Mouse (Mus musculus) megakaryocyte, embryonic 14.5 days (primary cell): ENCODE measurements around the gene Trp73. TPM values are rescaled to one million over a fixed set of nuclear protein-coding genes. Genes with fewer than 3 reads are reported as not detected.
A peak's percentile ranks its signal among the peaks of the same experiment; 100 is the strongest.

Experiments used
- H3K27me3 ChIP-seq: replicated peaks from 2 replicates; pipeline ENCODE3; 2012; ENCODE audit warnings: inconsistent platforms
- H3K36me3 ChIP-seq: replicated peaks from 2 replicates; pipeline ENCODE3; 2012; ENCODE audit warnings: low read length, inconsistent platforms, mixed read lengths
- H3K4me1 ChIP-seq: 2 replicates; pipeline ENCODE4 v1.6.1; 2012; ENCODE audit warnings: inconsistent platforms
- H3K4me3 ChIP-seq: replicated peaks from 2 replicates; pipeline ENCODE3; 2012; ENCODE audit warnings: moderate library complexity, mild to moderate bottlenecking, inconsistent platforms
- H3K9me3 ChIP-seq: 2 replicates; pipeline ENCODE4 v1.6.1; 2012; ENCODE audit warnings: inconsistent platforms
- FLI1 ChIP-seq: IDR thresholded peaks from 2 replicates; pipeline ENCODE4 v1.6.1; 2012; ENCODE audit warnings: low read length, inconsistent platforms, mixed read lengths
- GATA1 ChIP-seq: IDR thresholded peaks from 3 replicates; pipeline ENCODE4 v1.6.1; 2012; ENCODE audit warnings: mixed read lengths, low read length, inconsistent platforms, borderline replicate concordance
- polyA plus RNA-seq: library from polyadenylated mRNA; stranded (reverse); fragments of >175 nt; gene quantifications from 2 replicates; pipeline ENCODE4 v1.2.3, GENCODE M21; 2012; ENCODE audit warnings: low replicate concordance; ENCODE audit not compliant: insufficient read depth

Gene Trp73
- polyA plus RNA-seq, 1 experiment = not detected

DNA sequence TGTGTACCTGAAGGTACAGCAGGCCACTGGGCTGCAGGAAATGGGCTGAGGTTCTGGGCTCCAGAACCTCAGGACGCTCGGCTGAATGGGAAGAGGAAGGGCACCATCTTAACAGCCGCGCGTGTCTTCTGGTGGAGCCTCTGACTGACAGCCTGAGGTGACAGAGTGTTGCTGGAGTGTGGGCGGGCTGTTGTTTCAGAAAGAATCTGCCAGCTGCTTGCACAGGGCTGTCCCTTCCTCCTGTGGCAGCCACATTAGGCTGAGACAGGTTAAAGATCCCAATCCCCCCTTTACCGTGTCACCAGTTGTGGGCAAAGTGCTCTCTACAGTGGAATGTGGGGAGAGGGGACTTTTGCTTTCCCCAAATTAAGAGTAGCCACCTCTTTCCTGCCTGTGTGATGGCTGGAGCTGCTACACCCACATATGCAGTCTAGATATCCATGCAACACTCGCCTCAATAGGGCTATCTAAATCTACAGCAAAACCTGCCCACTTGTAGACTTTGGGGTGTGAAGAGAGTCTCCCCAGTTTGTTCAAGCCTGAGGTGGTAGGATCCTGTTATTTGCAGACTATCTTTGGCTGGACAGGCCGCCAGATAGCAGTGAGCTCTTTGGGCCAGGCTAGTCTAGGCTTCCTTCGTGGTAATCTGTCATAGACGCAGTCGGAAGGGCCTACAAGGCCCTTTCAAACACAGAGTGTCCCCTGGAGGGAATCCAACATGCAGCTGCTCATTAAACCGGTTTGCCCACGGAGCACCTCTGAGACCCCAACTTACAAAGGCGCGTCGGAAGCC, 115.1 kb downstream of the Trp73 start:
- peaks cover 75% of the 10 kb centered on the region for H3K4me1 ChIP-seq
- H3K36me3 ChIP-seq = peaks cover 47% of the 10 kb centered on the region
- H3K27me3 ChIP-seq = peaks cover 9% of the 10 kb centered on the region
- H3K9me3 ChIP-seq = no peaks in the 10 kb centered on the region
- H3K4me3 ChIP-seq = peak overlapping the region; percentile 97
- no peak for TF ChIP-seq GATA1
- TF ChIP-seq FLI1 = no peak

DNA sequence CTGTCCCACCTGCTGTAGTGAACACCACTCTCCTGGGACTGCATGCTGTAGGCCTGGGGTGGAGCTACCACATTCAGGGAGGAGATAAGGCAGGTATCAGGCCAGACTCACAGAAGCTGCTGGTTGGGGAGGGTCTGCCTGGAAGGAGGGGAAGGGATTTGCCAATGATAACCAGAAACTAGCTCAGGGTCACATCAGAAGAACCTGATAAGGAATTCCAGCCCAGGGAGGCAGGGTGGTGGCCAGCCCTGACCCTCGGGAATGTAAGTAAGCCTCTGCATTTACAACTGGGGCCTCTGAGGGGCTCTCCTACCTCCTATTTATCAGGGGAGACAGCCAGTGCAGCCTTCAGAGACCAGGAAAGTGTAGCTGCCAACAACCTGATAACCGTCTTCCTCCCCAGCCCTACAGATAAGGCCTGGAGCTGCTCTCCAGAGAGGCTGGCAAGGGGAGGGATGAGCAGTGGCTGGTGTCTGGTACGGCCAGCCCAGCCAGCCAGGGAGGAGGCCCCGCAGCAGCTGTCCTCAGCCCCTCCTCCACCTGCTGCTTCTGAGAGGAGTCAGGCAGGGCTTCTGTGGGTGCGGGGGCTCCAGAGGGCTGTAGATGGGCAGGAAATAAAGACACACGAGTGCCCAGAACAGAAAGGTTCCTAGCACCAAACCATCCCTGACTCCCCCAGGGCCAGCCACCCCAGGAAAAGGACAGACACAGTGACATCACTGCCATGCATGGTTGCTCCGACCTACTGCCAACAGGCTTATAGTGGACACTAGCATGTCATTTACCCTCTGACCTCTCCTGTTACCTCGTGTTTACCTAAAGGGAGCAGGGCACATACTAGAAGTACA, 116.0 kb downstream of the Trp73 start:
- Histone ChIP-seq H3K36me3 (peaks cover 57% of the 10 kb centered on the region), H3K27me3 (peaks cover 9% of the 10 kb centered on the region), H3K9me3 (no peaks in the 10 kb centered on the region), H3K4me3 (peak overlapping the region; percentile 97), H3K4me1 (peaks cover 85% of the 10 kb centered on the region)
- TF ChIP-seq GATA1 (no peak), FLI1 (no peak)

DNA sequence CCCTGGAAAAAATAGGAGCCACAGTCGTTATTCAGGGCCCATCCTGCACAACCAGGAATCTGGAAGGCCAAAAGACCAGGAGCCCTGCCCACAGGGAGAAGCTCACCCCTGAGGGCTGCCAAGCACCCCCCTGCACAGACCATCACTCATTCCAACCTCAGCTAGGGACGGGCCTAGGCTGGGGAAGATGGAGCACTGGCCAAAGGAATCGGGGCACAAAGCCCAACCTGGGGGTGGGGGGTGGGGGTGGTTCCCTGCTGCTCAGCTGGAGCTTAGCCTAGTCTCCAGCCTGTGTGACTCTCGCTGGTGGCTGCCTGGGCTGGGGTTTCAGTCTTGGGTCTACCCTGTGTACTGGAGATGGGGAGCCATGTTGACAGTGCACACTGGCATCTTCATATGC, 117.2 kb downstream of the Trp73 start:
- TF ChIP-seq FLI1 (no peak), GATA1 (no peak)
- H3K27me3 ChIP-seq = peaks cover 8% of the 10 kb centered on the region
- peaks cover 68% of the 10 kb centered on the region for H3K36me3 ChIP-seq
- H3K4me1 ChIP-seq = peaks cover 93% of the 10 kb centered on the region
- H3K4me3 ChIP-seq = no peak overlapping the region
- H3K9me3 ChIP-seq = no peaks in the 10 kb centered on the region

DNA sequence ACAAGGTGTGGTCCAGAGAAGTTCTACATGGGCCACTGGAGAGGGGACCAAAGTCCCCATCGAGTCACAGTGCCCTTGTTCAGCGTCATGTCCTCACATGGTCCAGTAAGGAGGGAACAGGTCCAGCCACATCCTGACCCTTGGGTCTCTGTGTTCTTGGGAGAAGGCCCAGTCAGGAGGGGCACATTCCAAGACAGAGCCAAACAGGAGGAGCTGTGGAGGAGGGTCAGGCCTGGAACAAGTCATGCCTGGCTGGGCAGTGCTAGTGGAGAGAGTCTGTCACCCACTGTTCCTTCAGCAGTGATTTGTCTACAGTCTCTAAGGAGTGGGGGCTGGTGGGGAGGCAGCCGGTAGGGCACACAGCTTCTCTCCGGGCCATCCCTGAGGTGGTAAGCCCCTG, 117.6 kb downstream of the Trp73 start:
- Histone ChIP-seq H3K36me3 (peaks cover 72% of the 10 kb centered on the region), H3K9me3 (no peaks in the 10 kb centered on the region), H3K4me1 (peaks cover 92% of the 10 kb centered on the region), H3K4me3 (no peak overlapping the region), H3K27me3 (peaks cover 4% of the 10 kb centered on the region)
- no peak for TF ChIP-seq FLI1
- TF ChIP-seq GATA1 = no peak

DNA sequence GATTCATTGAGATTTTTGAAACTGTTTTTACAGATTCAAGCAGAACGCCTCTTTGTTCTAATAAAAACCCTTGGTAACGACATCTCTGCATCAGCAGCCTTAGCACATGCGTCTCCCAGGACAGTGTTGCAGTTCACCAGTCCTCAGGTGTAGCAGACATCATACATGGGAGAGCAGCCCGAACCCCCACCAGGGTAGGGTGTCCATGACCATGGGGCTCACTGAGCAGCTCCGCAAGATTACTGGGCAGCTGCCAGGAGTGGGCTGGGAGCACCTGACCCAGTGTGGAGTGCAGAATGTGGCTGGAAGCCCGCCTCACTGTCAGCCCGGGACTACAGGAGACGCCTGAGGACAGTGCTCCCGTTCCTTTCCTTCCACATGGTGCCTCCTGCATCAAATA, 118.6 kb downstream of the Trp73 start:
- H3K4me3 ChIP-seq = no peak overlapping the region
- H3K27me3 ChIP-seq = no peaks in the 10 kb centered on the region
- H3K4me1 ChIP-seq = peaks cover 91% of the 10 kb centered on the region
- no peaks in the 10 kb centered on the region for H3K9me3 ChIP-seq
- peaks cover 82% of the 10 kb centered on the region for H3K36me3 ChIP-seq
- no peak for TF ChIP-seq FLI1
- TF ChIP-seq GATA1 = no peak

DNA sequence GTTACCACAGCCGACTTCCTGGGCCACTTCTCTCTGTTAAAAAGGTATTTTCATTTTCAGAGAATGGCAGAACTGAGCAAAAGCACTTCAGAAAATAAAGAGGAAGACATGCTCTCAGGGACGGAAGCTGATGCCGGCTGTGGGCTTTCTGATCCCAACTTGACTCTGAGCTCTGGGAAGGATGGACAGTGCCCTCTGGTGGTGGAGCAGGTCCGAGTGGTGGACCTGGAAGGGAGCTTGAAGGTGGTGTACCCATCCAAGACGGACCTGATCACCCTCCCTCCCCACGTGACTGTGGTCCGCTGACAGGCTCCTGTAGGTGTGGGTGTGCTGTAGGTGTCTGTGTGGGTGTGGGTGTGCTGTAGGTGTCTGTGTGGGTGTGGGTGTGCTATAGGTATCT, 120.4 kb downstream of the Trp73 start:
- no peaks in the 10 kb centered on the region for H3K27me3 ChIP-seq
- no peak overlapping the region for H3K4me3 ChIP-seq
- H3K36me3 ChIP-seq = peaks cover 100% of the 10 kb centered on the region
- H3K4me1 ChIP-seq = peaks cover 89% of the 10 kb centered on the region
- H3K9me3 ChIP-seq = no peaks in the 10 kb centered on the region
- TF ChIP-seq GATA1 (no peak), FLI1 (no peak)

DNA sequence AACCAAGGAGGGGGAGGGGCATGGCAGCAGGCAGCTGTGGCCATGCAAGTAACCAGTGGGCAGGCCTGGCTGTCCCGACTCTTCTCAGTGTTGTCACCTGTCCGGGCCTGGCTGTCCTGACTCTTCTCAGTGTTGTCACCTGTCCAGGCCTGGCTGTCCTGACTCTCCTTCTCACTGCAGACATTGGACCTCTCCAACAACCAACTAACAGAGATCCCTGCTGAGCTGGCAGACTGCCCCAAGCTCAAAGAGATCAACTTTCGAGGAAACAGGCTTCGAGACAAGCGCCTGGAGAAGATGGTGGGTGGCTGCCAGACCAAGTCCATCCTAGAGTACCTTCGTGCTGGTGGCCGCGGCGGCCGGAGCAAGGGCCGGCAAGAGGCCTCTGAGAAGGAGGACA, 124.5 kb downstream of the Trp73 start:
- Histone ChIP-seq H3K4me3 (no peak overlapping the region), H3K9me3 (no peaks in the 10 kb centered on the region), H3K27me3 (no peaks in the 10 kb centered on the region), H3K36me3 (peaks cover 74% of the 10 kb centered on the region), H3K4me1 (peaks cover 84% of the 10 kb centered on the region)
- TF ChIP-seq FLI1 = no peak

DNA sequence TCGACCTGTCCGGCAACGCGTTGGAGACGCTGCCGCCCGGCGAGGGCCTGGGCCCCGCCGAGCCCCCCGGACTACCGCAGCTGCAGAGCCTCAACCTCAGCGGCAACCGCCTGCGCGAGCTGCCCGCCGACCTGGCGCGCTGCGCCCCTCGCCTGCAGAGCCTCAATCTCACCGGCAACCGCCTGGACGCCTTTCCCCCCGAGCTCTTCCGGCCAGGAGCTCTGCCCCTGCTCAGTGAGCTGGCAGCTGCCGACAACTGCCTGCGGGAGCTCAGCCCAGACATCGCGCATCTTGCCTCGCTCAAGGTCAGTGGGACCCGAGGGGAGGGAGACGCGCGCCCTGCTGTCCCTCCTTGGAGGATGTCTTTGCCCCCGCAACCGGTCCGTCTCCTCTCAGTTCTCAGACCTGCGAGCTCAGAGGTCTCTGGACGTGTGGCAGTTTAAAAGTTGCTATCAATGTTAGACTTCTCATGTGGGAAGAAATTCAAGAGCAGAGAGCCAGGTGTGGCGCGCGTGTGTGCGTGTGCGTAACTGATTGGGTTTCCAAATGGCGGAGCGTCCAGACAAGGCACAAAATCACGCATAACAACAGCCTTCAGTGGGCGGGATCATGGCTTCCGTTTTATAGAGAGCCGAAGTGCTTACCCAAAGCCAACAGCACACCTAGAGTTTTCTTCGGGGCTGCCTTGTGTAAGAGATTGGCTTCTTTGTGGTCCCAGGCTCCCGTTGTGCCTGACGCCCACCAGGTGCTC, 127.7 kb downstream of the Trp73 start:
- no peaks in the 10 kb centered on the region for H3K27me3 ChIP-seq
- TF ChIP-seq GATA1 = no peak
- no peak for TF ChIP-seq FLI1
- H3K4me3 ChIP-seq = peak overlapping the region; percentile 99
- H3K4me1 ChIP-seq = peaks cover 74% of the 10 kb centered on the region
- peaks cover 47% of the 10 kb centered on the region for H3K36me3 ChIP-seq
- H3K9me3 ChIP-seq = no peaks in the 10 kb centered on the region

DNA sequence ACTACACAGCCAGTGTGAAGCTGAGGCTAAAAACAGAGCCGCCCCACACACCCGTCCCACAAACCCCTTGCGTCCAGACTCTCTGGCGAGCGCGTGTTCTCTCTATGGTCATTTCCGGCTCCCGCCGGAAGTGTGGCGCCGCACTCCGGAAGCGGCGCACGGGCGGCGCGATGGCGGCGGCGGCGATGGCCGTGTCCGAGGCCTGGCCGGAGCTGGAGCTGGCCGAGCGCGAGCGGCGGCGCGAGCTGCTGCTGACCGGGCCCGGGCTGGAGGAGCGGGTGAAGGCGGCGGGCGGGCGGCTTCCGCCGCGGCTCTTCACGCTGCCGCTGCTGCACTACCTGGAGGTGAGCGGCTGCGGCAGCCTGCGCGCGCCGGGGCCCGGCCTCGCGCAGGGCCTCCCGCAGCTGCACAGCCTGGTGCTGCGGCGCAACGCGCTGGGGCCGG, 128.3 kb downstream of the Trp73 start, which contains the start of gene Lrrc47:
TSS of gene Lrrc47 (plus strand) at position 86 of the 444 bp plus-strand sequence.
- Histone ChIP-seq H3K27me3 (no peaks in the 10 kb centered on the region), H3K36me3 (peaks cover 47% of the 10 kb centered on the region), H3K4me1 (peaks cover 74% of the 10 kb centered on the region), H3K9me3 (no peaks in the 10 kb centered on the region), H3K4me3 (peak within 1 kb of the TSS; percentile 99)
- no peak for TF ChIP-seq GATA1
- peak; percentile 96 for TF ChIP-seq FLI1
